Mouse (Mus musculus) small intestine, adult 2 months (tissue): ENCODE data around the gene Gm136.
A peak's percentile ranks its signal among the peaks of the same experiment; 100 is the strongest.

Experiments
- CTCF ChIP-seq: fragments of 200-500 bp; IDR thresholded peaks from 2 replicates; pipeline ENCODE4 v1.5.1; 2012; ENCODE audit warnings: low read depth, mild to moderate bottlenecking, control low read depth, inconsistent platforms, low read length, moderate library complexity, mixed read lengths; ENCODE audit not compliant: insufficient replicate concordance, insufficient read length; ENCODE audit errors: extremely low read depth
- POLR2A ChIP-seq: fragments of 200-500 bp; IDR thresholded peaks from 2 replicates; pipeline ENCODE4 v1.6.1; 2012; ENCODE audit warnings: low read depth, mild to moderate bottlenecking, control low read depth, inconsistent platforms, low read length, moderate library complexity

DNA sequence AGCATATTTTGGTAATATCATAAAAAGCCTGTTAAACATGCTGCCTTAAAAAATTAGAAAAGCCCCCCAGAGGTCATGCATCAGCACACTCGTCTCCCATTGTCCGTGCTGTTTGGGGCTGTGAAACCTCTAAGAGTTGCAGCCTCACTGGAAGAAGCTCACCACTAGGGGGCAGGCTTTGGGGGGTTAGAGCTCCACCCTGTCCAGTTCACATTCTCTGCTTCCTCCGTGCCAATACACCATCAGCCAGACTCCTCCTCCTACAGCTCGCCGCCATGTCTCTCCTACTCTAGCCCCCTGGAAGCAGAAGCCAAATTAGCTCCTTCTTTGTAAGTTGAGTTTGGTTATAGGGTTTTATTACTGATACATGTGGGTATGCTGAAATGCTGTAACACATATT lies 54.5 kb downstream of the Gm136 start:
- TF ChIP-seq CTCF, result peak; percentile 75; the same call in 1 of the 2 replicates
- TF ChIP-seq POLR2A, result no peak
